Mouse (Mus musculus) G1E (cell line): ENCODE results near the gene Gm14403. TPM values are rescaled to one million over a fixed set of nuclear protein-coding genes. Genes with fewer than 3 reads are reported as not detected.
"Not testable (repeated sequence)": the region's sequence is repeated elsewhere in the genome, so short reads cannot be mapped to it uniquely, and the experiment has no call there.

Source experiments
- ATAC-seq: 2 replicates; pipeline ENCODE4 v1.8.0; 2016; ENCODE audit warnings: mild to moderate bottlenecking; ENCODE audit not compliant: insufficient number of reproducible peaks, poor library complexity, low FRiP score, severe bottlenecking; ENCODE audit errors: extremely low read depth
- DNase-seq: peaks from one replicate; pipeline ENCODE4 v3.0.0; 2012; ENCODE audit warnings: low spot score
- H3K27me3 ChIP-seq: 2 replicates; pipeline ENCODE4 v1.6.1; 2012; ENCODE audit warnings: mild to moderate bottlenecking, low read length, inconsistent platforms; ENCODE audit not compliant: insufficient read depth
- H3K36me3 ChIP-seq: replicated peaks from 2 replicates; pipeline ENCODE3; 2012; ENCODE audit warnings: mild to moderate bottlenecking, inconsistent platforms
- H3K4me1 ChIP-seq: 2 replicates; pipeline ENCODE4 v1.6.1; 2012; ENCODE audit warnings: low read depth, low read length, inconsistent platforms, mixed read lengths; ENCODE audit not compliant: insufficient read depth
- H3K4me3 ChIP-seq: 2 replicates; pipeline ENCODE4 v1.5.1; 2012; ENCODE audit warnings: low read depth, mild to moderate bottlenecking, inconsistent platforms, low read length, moderate library complexity, mixed read lengths
- H3K9me3 ChIP-seq: replicated peaks from 2 replicates; pipeline ENCODE4 v1.6.1; 2012; ENCODE audit warnings: inconsistent platforms
- CTCF ChIP-seq: IDR thresholded peaks from 2 replicates; pipeline ENCODE4 v1.5.1; 2012; ENCODE audit warnings: low read depth, low read length, inconsistent platforms, mixed read lengths
- GATA1 ChIP-seq: IDR thresholded peaks from 2 replicates; pipeline ENCODE4 v1.6.1; 2012; ENCODE audit warnings: borderline replicate concordance, low read length, inconsistent platforms, mixed read lengths
- GATA2 ChIP-seq: IDR thresholded peaks from 2 replicates; pipeline ENCODE4 v1.6.1; 2012; ENCODE audit warnings: low read depth, low read length, inconsistent platforms, borderline replicate concordance
- POLR2AphosphoS5 ChIP-seq: IDR thresholded peaks from 2 replicates; pipeline ENCODE4 v1.6.1; 2012; ENCODE audit warnings: low read depth, low read length, inconsistent platforms; ENCODE audit not compliant: insufficient replicate concordance
- TAL1 ChIP-seq: conservative IDR thresholded peaks from 2 replicates; pipeline ENCODE4 v1.6.1; 2012; ENCODE audit warnings: low read depth, low read length, inconsistent platforms, mixed read lengths
- polyA plus RNA-seq: library from polyadenylated mRNA; stranded (reverse); fragments of >175 nt; gene quantifications from 2 replicates; pipeline ENCODE4 v1.2.3, GENCODE M21; 2012
- total RNA-seq, 2 experiments: library from RNA; stranded (forward) in 1 of 2; stranded (reverse) in 1 of 2; fragments of 200-1000 nt in 1 of 2; fragments of >200 nt in 1 of 2; fragmentation: Nextera tagmentation in 1 of 2; gene quantifications; 2 replicates each; pipeline ENCODE4 v1.2.3; 2014 to 2017

Gene Gm14403
- total and polyA plus RNA-seq, 3 experiments = 0.60 TPM; not detected in 2

GRCm38 (mm10) chr2:177518354-177518753, 20.3 kb downstream of the Gm14403 start:
- not testable (repeated sequence) for H3K4me3 ChIP-seq, H3K36me3 ChIP-seq, DNase-seq, H3K27me3 ChIP-seq, H3K4me1 ChIP-seq, ATAC-seq, H3K9me3 ChIP-seq

- H3K4me3 ChIP-seq, ATAC-seq, H3K27me3 ChIP-seq, H3K4me1 ChIP-seq, H3K9me3 ChIP-seq, DNase-seq, H3K36me3 ChIP-seq: not testable (repeated sequence)
Measured at GRCm38 (mm10) chr2:177518960-177519359, 20.9 kb downstream of the Gm14403 start.

GRCm38 (mm10) chr2:177520035-177520434, 22.0 kb downstream of the Gm14403 start:
- H3K4me3 ChIP-seq = no peak overlapping the region
- peaks cover 2% of the 10 kb centered on the region; the same call in 1 of the 2 replicates for H3K4me1 ChIP-seq
- peaks cover 13% of the 10 kb centered on the region for H3K9me3 ChIP-seq
- TF ChIP-seq POLR2AphosphoS5 (no peak), GATA2 (no peak), CTCF (no peak)
- no peaks in the 10 kb centered on the region for H3K27me3 ChIP-seq
- H3K36me3 ChIP-seq = no peaks in the 10 kb centered on the region
- DNase-seq = no peak
- no peak for ATAC-seq

- DNase-seq (no peak), ATAC-seq (no peak)
- H3K9me3 ChIP-seq = peaks cover 13% of the 10 kb centered on the region
- peaks cover 2% of the 10 kb centered on the region; the same call in 1 of the 2 replicates for H3K4me1 ChIP-seq
- no peak for TF ChIP-seq GATA2
- TF ChIP-seq CTCF = no peak
- no peak for TF ChIP-seq GATA1
- no peak for TF ChIP-seq TAL1
- no peak for TF ChIP-seq POLR2AphosphoS5
- H3K4me3 ChIP-seq = no peak overlapping the region
- H3K36me3 ChIP-seq = no peaks in the 10 kb centered on the region
- H3K27me3 ChIP-seq = no peaks in the 10 kb centered on the region
Measured at GRCm38 (mm10) chr2:177523061-177523460, 25.0 kb downstream of the Gm14403 start.

GRCm38 (mm10) chr2:177523674-177524073, 25.7 kb downstream of the Gm14403 start:
- not testable (repeated sequence) for DNase-seq, H3K4me3 ChIP-seq, ATAC-seq, H3K27me3 ChIP-seq, H3K36me3 ChIP-seq, H3K4me1 ChIP-seq
- H3K9me3 ChIP-seq = peaks cover 13% of the 10 kb centered on the region

- H3K4me1 ChIP-seq, DNase-seq, H3K4me3 ChIP-seq, ATAC-seq, H3K27me3 ChIP-seq, H3K36me3 ChIP-seq: not testable (repeated sequence)
- peaks cover 13% of the 10 kb centered on the region for H3K9me3 ChIP-seq
Measured at GRCm38 (mm10) chr2:177524171-177524570, 26.2 kb downstream of the Gm14403 start.

GRCm38 (mm10) chr2:177535876-177536275, 37.9 kb downstream of the Gm14403 start:
- no peak for TF ChIP-seq GATA1
- no peak for TF ChIP-seq POLR2AphosphoS5
- H3K4me3 ChIP-seq = no peak overlapping the region
- ATAC-seq (no peak), DNase-seq (no peak)
- no peaks in the 10 kb centered on the region for H3K36me3 ChIP-seq
- no peaks in the 10 kb centered on the region for H3K27me3 ChIP-seq
- no peaks in the 10 kb centered on the region; the same call in 1 of the 2 replicates for H3K9me3 ChIP-seq
- H3K4me1 ChIP-seq = no peaks in the 10 kb centered on the region

GRCm38 (mm10) chr2:177537141-177537540, 39.1 kb downstream of the Gm14403 start:
- H3K4me1 ChIP-seq, H3K9me3 ChIP-seq, ATAC-seq, DNase-seq, H3K36me3 ChIP-seq, H3K4me3 ChIP-seq, H3K27me3 ChIP-seq: not testable (repeated sequence)

GRCm38 (mm10) chr2:177537717-177538116, 39.7 kb downstream of the Gm14403 start:
- not testable (repeated sequence) for H3K4me1 ChIP-seq, H3K36me3 ChIP-seq, DNase-seq, H3K4me3 ChIP-seq, H3K27me3 ChIP-seq, H3K9me3 ChIP-seq, ATAC-seq

- DNase-seq, H3K36me3 ChIP-seq, ATAC-seq, H3K4me1 ChIP-seq, H3K9me3 ChIP-seq, H3K4me3 ChIP-seq, H3K27me3 ChIP-seq: not testable (repeated sequence)
Measured at GRCm38 (mm10) chr2:177555261-177555660, 57.2 kb downstream of the Gm14403 start.
